Mouse (Mus musculus) kidney, postnatal 14 days (tissue): ENCODE measurements around the gene Gli2.

Experiments
- DNase-seq: peaks from one replicate; pipeline ENCODE4 v3.0.0; 2022; ENCODE audit warnings: mixed read lengths

Gene Gli2

GRCm38 (mm10) chr1:118891395-118891794 is 162.0 kb downstream of the Gli2 start:
- DNase-seq: no peak

DNA sequence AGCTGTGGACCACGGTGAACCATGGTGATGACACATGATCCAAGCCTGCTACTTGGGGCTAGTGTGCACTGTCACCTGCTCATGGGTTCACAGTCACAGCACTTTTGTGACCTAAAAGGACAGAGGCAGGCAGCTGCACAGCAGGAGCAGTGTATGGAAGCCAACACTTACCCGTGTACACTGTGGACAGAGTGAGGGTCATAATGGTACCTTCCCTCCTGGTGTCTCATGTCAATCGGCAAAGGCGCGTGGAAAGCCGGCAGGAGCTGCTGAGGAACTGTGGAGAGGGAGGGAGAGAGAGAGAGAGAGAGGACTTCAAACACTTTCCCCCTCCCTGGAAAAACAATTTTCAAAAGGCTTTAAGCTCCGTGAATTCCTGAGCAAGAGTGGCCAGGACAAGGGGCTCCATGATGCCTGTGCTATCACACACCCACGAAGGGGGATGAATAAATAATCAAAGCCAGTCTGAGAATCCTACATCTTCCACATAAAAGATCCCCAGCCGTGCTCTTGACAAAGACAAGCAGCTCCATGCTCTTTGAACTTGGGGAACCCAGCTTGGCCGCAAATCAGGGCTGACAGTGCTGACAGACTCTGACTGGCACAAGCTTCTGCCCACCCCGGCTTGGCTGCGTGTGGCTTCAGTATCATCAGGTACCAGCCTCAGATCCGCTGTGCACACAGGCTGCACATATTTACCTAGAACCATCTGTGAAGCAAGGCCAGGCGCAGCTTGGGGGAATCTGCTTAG is 163.1 kb downstream of the Gli2 start:
- DNase-seq: no peak

GRCm38 (mm10) chr1:118880781-118881247 is 172.6 kb downstream of the Gli2 start:
- DNase-seq: peak; percentile 75

GRCm38 (mm10) chr1:118878291-118878690 is 175.1 kb downstream of the Gli2 start:
- peak; percentile 74 for DNase-seq

- no peak for DNase-seq
Observed at GRCm38 (mm10) chr1:118875227-118875626, 178.2 kb downstream of the Gli2 start.

GRCm38 (mm10) chr1:118873559-118873958 is 179.9 kb downstream of the Gli2 start:
- no peak for DNase-seq

- DNase-seq: no peak
Observed at GRCm38 (mm10) chr1:118864735-118865134, 188.7 kb downstream of the Gli2 start.

- no peak for DNase-seq
Observed at GRCm38 (mm10) chr1:118864031-118864430, 189.4 kb downstream of the Gli2 start.

- DNase-seq: peak; percentile 61
Observed at GRCm38 (mm10) chr1:118858101-118858500, 195.3 kb downstream of the Gli2 start.

DNA sequence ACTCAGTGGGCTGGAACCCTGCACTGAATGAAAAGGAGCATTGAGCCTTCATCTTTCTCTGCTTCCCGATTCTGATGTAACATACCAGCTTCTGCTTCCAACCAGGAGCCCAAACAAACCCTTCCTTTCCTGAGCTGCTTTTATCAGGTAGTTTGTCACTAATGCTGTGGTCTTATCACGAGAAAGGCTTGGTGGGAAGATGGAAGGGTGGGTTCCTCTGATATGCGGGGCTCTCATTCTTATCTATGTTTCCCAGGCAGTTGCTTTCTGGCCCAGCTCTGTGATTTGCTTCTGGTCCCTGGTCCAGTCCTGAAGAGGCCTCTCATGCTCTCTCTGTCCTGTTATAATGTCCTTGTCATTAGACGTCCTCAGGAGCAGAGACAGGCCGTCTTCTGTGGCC is 222.8 kb downstream of the Gli2 start:
- no peak for DNase-seq

DNA sequence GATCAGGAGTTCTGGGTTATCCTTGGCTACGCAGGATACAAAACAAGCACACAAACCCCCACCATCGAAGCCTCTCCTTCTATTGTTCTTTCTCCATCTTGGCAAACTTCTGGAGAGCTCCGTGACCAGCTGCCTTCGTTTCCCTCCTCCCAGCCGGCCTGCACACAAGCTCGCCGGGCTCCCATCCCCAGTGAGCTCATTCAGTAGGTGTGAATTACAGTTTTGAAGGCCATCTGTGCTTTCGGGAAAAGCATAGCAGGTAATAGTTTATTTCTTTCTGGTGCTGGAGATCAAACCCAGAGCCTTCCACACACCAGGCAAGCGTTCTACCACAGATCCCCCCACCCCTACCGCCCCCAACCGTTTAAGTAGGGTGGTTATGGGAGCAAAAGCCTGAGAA is 226.8 kb downstream of the Gli2 start:
- no peak for DNase-seq

- peak; percentile 5 for DNase-seq
Observed at GRCm38 (mm10) chr1:118825467-118826219, 227.8 kb downstream of the Gli2 start.

DNA sequence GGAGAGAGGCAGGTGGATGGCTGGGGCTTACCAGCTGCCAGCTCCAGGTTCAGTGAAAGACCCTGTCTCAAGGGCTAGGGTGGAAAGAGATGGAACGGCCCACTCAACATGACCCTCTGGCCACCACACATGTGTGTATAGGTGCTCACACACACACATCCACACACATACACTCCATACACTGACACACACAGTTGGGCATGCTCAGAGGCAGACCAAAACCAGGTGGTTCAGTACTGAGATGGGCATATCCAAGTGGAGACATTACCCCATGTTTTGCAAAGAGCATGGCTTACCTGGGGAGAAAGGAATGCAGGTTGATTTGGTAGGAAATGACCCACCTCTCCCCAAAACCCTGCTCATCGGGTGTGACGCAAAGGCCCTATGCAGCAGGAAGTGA is 228.4 kb downstream of the Gli2 start:
- no peak for DNase-seq

DNA sequence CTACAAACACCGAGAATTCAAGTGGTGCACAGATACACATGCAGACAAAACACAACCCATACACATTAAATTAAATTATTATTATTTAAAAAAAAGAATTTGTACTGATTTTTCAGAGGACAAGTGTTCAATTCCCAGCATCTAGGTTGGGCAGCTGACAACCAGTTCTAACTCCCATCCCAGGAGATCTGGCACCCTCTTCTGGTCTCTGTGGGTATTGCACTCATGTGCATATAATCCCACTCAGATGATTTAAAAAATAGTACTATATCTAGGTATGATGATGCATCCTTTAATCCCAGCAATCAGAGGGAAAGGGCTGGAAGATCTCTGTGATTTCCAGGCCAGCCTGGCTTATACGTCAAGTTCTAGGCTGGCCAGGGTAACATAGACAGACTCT is 231.2 kb downstream of the Gli2 start:
- no peak for DNase-seq

- DNase-seq: no peak
Observed at GRCm38 (mm10) chr1:118815015-118815414, 238.4 kb downstream of the Gli2 start.

DNA sequence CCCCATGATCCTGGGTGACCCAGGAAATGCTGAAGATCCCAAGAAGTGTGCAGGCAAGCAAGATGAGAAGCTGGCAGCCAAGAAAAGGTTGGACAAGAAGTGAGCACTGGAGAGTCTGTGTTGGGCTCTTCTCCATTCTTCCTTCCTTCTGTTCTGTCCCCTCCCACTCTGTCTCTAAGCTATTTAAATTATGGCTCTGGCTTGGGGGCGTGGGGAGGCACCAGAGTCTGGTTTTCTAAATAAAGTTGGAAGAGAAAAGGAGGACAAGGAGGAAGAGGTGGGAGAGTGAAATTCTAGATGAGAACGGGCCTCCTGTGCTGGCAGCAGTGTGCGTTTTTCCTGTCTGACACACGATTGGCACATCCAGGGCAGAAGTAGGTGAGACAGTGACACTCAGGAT is 243.1 kb downstream of the Gli2 start:
- DNase-seq: no peak

DNA sequence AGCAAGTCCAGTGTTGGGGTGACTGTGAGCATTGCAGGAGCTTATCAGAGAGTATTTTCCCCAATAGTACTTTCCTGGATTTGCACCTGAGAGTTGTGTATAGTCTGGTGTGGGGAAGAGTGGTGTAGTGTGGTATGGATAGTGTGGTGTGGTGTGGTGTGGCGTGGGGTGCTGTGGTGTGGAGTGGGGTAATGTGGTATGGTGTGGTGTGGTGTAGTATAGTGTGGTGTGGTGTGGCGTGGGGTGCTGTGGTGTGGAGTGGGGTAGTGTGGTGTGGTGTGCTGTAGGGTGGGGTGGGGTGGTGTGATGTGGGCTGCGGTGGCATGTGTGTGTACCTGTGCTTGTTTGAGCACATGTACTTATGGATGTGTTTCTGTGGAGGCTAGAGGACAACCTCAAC is 246.7 kb downstream of the Gli2 start:
- no peak for DNase-seq

- no peak for DNase-seq
Observed at GRCm38 (mm10) chr1:118802166-118802565, 251.3 kb downstream of the Gli2 start.

GRCm38 (mm10) chr1:118799322-118800116 is 253.9 kb downstream of the Gli2 start:
- no peak for DNase-seq

DNA sequence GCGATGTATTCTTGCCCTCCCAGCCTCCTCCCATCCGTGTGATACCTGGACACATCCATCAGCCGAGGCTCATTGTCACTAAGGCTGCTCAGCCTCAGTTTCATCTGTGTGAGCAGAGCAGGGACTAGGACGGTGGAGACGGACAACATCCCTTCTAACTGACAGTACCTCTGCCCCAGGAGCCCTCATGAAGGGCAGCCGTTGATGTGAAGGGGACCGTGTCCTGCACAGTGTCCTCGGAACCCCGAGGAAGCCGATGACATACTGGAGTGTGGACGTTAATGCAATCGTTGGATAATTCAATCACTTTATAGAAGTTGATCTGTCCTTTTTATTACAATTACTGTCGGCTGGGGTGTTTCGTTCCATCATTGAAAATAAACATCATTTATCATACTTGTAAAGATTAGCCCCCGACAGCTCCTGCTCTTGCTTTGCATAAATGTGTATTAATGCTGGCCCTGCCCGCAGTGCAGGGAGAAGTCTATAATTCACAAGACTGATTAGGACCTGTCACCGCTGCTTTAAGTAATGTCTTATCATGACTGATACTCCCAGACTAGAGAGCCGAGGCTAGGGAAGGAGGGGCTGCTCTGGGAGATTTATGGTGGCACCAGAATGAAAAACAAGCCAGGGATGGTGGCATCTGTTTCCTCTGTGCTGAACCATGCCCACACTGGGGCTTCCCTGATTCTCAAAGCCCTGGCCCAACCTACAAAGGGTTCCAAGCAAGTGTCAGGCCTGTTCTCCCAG is 257.8 kb downstream of the Gli2 start:
- DNase-seq: no peak

- DNase-seq: no peak
Observed at GRCm38 (mm10) chr1:118789871-118790270, 263.5 kb downstream of the Gli2 start.

DNA sequence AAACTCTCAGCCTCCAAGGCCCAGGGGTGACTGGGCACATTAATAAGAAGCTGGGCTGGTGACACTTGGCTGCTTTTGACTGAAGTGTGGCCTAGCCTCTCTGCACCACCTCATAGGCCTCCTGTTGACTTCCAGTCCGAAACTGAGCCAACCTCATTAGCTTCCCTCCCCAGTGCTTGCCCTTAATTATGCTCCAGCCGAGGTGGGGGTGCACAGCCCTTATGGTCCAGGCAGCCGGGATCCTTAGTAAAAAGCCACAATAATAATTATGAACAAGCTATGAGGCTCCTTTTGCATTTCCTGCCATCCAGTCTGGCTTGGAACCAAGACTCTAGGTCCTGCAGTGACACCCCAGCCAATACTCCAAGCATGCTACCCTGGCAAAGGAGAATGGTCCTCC is 264.0 kb downstream of the Gli2 start:
- DNase-seq: no peak

- DNase-seq: no peak
Observed at GRCm38 (mm10) chr1:118788813-118789212, 264.6 kb downstream of the Gli2 start.
